Mouse (Mus musculus) B cell, adult 67 days (primary cell): ENCODE data around the gene Il1f9. TPM values are rescaled to one million over a fixed set of nuclear protein-coding genes. Genes with fewer than 3 reads are reported as not detected.

ENCODE experiments used
- total RNA-seq, 2 experiments: library from RNA; stranded (reverse); gene quantifications; 4 replicates each; pipeline ENCODE4 v1.2.4; 2023

Gene Il1f9
- not detected for total RNA-seq

DNA sequence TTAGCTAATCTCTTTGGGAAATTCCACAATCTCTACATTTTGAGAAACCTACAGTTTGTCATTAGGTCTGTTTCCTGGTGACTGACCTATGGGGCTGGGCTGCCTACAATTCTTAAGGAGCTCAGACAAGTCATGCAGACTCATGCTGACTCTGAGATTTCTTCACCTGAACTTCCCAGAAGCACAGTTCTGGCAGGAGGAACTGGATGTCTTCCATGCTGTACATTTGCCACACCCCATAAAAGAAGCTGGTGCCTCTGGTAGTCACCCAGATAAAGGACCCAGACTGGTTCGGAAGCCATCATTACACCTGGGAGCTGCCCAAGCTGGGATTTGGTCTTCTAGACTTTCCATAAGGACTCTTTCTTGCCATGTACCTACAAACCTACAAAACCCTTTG lies at the start of gene Il1f9:
TSS of gene Il1f9 (plus strand) at position 301 of the 400 bp plus-strand sequence.

DNA sequence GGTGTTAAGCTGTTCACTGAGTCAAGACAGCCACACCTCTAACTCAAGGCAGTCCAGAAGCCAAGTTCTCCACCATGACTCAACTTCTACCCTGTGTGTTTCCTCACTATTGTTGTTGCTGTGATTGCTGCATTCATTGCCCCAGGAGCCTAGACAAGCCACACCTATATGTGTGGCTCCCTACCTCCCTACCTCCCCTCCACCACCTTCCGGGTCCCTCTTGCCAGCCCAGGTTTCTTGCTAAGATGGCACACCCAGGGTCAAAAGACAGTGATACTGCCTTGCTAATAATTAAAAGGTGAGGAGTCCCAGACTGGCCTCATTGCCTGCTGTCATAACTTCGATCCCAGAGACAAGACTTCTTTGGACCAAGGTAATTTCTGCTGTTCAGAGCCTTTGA lies 33.4 kb upstream of the Il1f9 start, which contains the start of gene Il1f8:
TSS of gene Il1f8 (plus strand) at position 301 of the 400 bp plus-strand sequence.

DNA sequence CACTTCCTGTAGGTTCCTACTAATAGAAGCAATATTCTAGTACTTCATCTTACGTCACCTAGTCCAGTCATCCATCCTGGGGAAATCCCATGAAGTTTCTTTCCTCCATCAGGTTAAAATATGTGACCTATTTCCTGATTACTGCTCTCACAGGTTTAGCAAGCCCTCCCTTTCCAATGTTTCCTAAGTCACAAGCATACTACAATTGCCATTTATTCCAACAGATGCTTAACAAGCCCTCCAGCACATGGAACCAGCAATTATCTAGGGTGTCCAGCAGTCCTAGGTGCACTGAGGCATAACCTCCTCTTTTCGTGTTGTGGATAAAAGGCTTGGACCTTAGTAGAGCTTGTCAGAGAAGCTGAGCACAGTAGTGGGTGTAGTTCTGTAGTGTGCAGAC lies 28.8 kb downstream of the Il1f9 start, which contains the start of gene Il1f6:
TSS of gene Il1f6 (plus strand) at position 301 of the 400 bp plus-strand sequence.

Other genes with a start within 250 kb of the Il1f9 start
- gene Hnmt, start 137.1 kb upstream of the Il1f9 start, total RNA-seq: not detected
- gene Tbpl2, start 89.9 kb upstream of the Il1f9 start, total RNA-seq: not detected
- not detected for gene Il1f8, start 33.3 kb upstream of the Il1f9 start, total RNA-seq
- not detected for gene Il1f6, start 28.9 kb downstream of the Il1f9 start, total RNA-seq
- not detected for gene Il1f5, start 90.5 kb downstream of the Il1f9 start, total RNA-seq
- gene Il1f10, start 104.7 kb downstream of the Il1f9 start, total RNA-seq: not detected
- not detected for gene Il1rn, start 150.4 kb downstream of the Il1f9 start, total RNA-seq
- gene Psd4, start 181.1 kb downstream of the Il1f9 start, total RNA-seq: 100 to 1,000 TPM; 209 to 218 TPM